Mouse (Mus musculus) lung, adult 10 weeks (tissue): Measurements from ENCODE around the gene Ap2a2. TPM values are rescaled to one million over a fixed set of nuclear protein-coding genes. Genes with fewer than 3 reads are reported as not detected.

ENCODE experiments used
- polyA plus RNA-seq: library from polyadenylated mRNA; stranded (reverse); fragments of 350-450 nt; fragmentation: Illumina TruSeq; extraction: RNeasy Lipid Tissue Mini Kit (QIAGEN cat#74804); gene quantifications from one replicate; pipeline ENCODE4 v1.2.3, GENCODE M21; 2014; ENCODE audit warnings: low read depth, low replicate concordance; ENCODE audit not compliant: insufficient read depth

The Ap2a2 gene
- 28.1 TPM for polyA plus RNA-seq

DNA sequence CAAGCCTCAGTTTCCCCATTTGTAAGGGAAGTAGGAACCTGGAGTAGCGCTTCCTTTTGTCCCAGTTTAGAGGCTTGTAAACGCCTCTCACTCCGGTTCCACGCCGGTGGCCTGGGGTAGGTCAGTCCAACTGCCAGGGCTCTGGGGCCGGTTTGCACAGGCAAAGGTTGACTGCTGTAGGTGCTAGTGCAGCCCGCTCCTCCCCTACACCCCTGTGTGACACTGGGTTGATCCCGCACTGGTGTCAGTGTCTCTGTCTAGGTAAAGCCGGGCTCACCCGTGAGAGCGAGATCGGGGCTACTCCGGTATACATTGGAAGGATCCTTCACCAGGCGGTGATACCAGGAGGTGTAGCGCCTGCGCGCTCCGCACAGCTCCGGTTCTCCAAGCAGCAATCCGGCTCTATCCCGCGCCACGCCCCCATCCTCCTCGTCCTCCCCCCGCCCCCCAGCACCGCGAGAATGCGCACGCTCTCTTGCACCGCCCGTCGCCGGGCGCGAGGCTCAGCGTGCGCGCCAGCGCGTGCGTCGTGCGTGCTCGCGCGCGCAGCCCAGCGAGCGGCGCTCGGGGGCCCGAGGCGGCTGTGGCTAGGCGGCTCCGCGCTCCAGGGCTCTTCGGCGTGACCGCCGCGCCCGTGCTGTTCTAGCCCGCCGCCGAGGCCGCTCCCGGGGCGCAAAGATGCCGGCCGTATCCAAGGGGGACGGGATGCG, at the start of gene Ap2a2:
TSS of gene Ap2a2 (plus strand) at position 492 of the 710 bp plus-strand sequence.

DNA sequence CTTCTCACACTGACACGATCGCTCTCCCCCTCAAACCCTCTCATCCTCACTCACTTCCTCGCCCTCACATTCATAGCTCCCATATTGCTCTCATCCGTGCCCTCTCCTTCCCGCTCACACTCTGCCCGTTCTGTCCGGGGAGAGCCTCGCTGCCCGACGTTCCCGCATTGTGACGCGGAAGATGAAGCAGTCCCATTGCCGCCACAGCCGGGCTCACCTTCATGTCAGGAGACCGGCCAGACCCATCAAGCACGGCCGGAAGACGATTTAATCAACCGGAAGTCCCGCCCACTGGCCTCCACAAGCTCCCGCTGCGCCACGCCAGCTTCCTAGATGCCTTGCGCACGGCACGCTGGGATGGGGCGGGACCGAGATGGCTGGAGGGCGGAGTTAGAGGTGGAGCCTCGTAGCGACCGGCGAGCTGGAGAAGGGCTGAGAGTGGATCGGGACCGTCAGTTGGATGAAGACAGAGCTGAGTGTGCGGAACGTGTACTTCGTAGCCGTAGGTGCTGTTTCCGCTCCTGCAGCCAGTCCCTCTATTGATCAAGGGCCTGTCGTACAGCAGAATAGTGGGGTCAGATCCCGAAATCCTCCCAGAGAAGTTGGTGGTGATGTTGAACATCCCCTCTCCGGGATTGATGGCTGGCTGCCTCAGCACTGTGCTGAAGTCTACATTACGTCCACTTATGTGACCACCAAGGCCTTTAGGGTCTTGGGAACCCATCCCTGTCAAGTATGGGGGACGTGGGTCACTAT, 22.2 kb upstream of the Ap2a2 start, which contains the start of gene Chid1:
TSS of gene Chid1 (minus strand) at position 302 of the 756 bp plus-strand sequence.

Other genes starting within 250 kb of the Ap2a2 start
- 20.4 TPM for gene Deaf1, start 234.5 kb upstream of the Ap2a2 start, polyA plus RNA-seq
- gene Tmem80, start 234.4 kb upstream of the Ap2a2 start, polyA plus RNA-seq, result 25.4 TPM
- gene Eps8l2, start 223.3 kb upstream of the Ap2a2 start, polyA plus RNA-seq, result 30.4 TPM
- 203 TPM for gene Taldo1, start 170.0 kb upstream of the Ap2a2 start, polyA plus RNA-seq
- 24.6 TPM for gene Gatd1, start 148.0 kb upstream of the Ap2a2 start, polyA plus RNA-seq
- gene Cend1, start 132.7 kb upstream of the Ap2a2 start, polyA plus RNA-seq, result 0.50 TPM
- gene Slc25a22, start 124.3 kb upstream of the Ap2a2 start, polyA plus RNA-seq, result 12.9 TPM
- 0.81 TPM for gene Pidd1, start 118.1 kb upstream of the Ap2a2 start, polyA plus RNA-seq
- gene Rplp2, start 114.8 kb upstream of the Ap2a2 start, polyA plus RNA-seq, result 1,656 TPM
- 109 TPM for gene Pnpla2, start 107.0 kb upstream of the Ap2a2 start, polyA plus RNA-seq
- 126 TPM for gene Cracr2b, start 101.1 kb upstream of the Ap2a2 start, polyA plus RNA-seq
- 213 TPM for gene Cd151, start 94.8 kb upstream of the Ap2a2 start, polyA plus RNA-seq
- gene Polr2l, start 87.0 kb upstream of the Ap2a2 start, polyA plus RNA-seq, result 44.0 TPM
- 42.4 TPM for gene Tspan4, start 86.9 kb upstream of the Ap2a2 start, polyA plus RNA-seq
- gene Chid1, start 22.3 kb upstream of the Ap2a2 start, polyA plus RNA-seq, result 17.6 TPM
- gene Muc6, start 93.1 kb downstream of the Ap2a2 start, polyA plus RNA-seq, result not detected
- gene Muc2, start 128.2 kb downstream of the Ap2a2 start, polyA plus RNA-seq, result 0.23 TPM
- gene Muc5ac, start 226.8 kb downstream of the Ap2a2 start, polyA plus RNA-seq, result 0.19 TPM